Mouse (Mus musculus) gastrocnemius, adult 2 months (tissue): ENCODE results near the gene Tbxas1. TPM values are rescaled to one million over a fixed set of nuclear protein-coding genes. Genes with fewer than 3 reads are reported as not detected.

ENCODE experiments used
- DNase-seq: peaks from one replicate; pipeline ENCODE4 v3.0.0; 2022
- H3K27ac ChIP-seq: fragments of 200-600 bp; 2 replicates; pipeline ENCODE4 v1.8.1; 2022; ENCODE audit warnings: mild to moderate bottlenecking
- H3K4me3 ChIP-seq: fragments of 200-600 bp; 2 replicates; pipeline ENCODE4 v1.8.1; 2022; ENCODE audit warnings: mild to moderate bottlenecking, moderate library complexity
- CTCF ChIP-seq: fragments of 200-600 bp; IDR thresholded peaks from 2 replicates; pipeline ENCODE4 v1.8.1; 2022; ENCODE audit warnings: antibody characterized with exemption, mild to moderate bottlenecking, moderate library complexity
- intact Hi-C: fragments of 180-260 bp; cut with DNase I; formaldehyde crosslinking; loops from one replicate; pipeline ENCODE4 v1.15.1; 2025
- total RNA-seq, 2 experiments: library from RNA; stranded (reverse); gene quantifications; 2 replicates each; pipeline ENCODE4 v1.2.3; 2021

The Tbxas1 gene
- total RNA-seq, 2 experiments from 2014 or later = 0.64 to 0.79 TPM

DNA sequence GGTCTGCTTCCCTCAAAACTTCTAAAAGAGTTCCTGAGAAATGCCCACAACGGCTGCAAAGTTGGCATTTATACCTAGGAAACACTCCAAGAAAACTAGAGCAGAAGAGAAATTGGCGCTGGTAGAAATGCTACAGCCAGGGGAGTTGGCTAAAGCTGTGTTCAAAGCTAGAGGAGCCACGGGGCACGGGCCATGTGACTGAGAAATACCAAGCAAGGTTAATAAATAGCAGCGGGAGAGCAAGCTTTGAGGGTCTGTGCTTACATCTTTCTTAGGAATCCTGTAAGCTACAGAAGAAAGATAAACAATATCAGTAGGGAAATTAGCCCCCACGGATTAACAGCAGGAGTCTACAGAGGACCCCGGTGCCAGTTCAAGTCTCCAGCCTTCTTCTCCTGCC, 107.9 kb downstream of the Tbxas1 start:
- intact Hi-C loops = no loop called here
- H3K27ac ChIP-seq = no peak overlapping the region
- no peak for TF ChIP-seq CTCF
- no peak for DNase-seq
- H3K4me3 ChIP-seq = no peak overlapping the region

DNA sequence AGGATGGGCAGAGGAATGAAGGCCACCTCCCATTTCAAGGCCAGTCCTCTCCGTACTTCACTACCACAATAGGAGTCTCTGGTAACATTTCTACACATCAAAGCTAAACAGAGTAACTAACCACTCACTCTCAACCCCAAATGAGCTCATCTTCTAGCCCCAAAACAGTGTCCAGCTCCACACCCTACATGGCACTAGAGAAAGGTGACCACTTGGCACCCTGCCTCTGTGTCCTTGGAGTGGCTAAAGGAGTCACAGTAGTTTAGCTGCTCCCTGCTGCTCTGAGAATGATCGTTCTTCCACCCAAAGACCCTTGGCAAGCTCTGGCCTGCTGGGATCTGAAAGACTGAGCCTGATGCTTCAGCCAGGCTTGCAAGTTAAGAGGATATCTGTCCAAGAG, 109.4 kb downstream of the Tbxas1 start:
- no peak for TF ChIP-seq CTCF
- intact Hi-C loops = no loop called here
- no peak overlapping the region for H3K4me3 ChIP-seq
- H3K27ac ChIP-seq = no peak overlapping the region
- DNase-seq = no peak

DNA sequence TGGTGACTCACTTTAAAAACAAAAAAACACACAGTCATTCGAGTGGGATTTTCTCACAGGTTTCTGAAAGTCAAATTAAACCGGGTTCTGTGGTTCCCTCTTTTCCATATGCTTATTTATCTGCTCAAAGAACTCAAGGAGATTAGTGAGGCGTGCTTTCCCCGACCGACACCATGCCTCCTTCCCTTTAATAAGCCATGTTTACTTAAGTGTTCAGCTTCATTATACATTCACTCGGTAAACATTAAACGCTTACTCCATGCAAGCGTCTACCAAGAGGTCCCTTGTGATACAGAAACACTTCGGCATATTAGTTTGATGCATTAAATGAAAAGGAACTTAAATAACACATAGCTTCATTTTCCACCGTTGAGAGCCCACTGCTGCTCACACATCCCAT, 111.4 kb downstream of the Tbxas1 start:
- intact Hi-C loops = no loop called here
- Histone ChIP-seq H3K27ac (no peak overlapping the region), H3K4me3 (no peak overlapping the region)
- DNase-seq = no peak
- TF ChIP-seq CTCF = no peak

DNA sequence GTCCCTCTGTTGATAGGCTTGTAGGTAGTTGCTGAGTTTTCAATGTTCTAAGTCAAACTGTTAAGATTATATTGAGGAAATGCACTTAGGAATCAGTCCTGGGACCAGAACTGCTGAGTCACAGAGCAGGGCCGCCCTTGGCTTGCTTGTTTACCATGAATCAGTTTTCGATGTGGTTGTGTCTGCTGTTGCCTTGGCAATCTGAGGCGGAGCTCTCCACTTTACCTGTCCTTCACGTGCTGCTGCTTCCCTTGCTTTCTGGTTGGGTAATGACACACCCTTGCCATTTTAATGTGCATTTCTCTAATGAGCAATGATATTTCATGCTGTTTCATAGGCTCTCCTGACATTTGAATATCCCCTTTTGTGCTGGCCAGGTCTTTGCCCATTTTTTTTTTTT, 116.8 kb downstream of the Tbxas1 start:
- TF ChIP-seq CTCF = no peak
- Histone ChIP-seq H3K4me3 (no peak overlapping the region), H3K27ac (peak overlapping the region; percentile 71)
- intact Hi-C loops = no loop called here
- DNase-seq = peak; percentile 29

DNA sequence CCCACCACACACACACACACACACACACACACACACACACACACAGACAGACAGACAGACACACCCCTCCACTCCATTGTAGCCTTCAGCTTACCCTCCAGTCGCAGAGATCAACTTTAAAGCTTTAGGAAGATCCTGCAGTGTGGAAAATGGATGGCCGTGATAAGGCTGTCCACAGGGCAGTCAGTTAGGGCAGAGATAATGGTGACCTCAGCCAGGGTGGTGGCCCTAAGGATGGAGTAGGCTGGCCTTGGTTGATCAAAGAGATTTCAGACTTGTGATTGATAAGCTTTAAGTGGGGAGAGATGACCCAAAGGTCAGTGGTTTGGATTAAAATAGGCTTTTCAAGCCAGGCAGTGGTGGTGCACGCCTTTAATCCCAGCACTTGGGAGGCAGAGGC, 120.6 kb downstream of the Tbxas1 start:
- intact Hi-C loops = no loop called here

DNA sequence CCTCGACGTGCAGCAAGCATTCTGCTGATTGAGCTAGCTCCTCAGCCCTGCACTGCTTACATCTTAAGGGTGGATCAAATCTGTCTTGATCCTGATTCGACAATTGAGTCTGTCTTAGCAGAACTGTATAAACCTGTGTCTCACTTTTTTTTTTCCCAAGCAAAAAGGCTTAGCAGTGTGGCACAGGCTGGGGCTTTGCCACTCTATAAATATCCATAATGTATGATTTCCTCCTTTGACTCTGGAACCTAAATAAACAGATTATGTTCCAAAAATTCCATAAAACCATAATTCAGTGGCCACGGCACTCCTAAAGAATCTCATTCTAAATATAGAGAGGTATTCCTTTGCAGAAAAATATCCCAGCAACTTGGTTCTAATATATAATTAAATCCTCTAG, 122.6 kb downstream of the Tbxas1 start:
- H3K4me3 ChIP-seq = no peak overlapping the region
- no peak overlapping the region; the same call in 1 of the 2 replicates for H3K27ac ChIP-seq
- TF ChIP-seq CTCF = no peak
- intact Hi-C loops = no loop called here
- no peak for DNase-seq

More for the DNA sequence above, 120.6 kb downstream of the Tbxas1 start:
- no peak for DNase-seq
- no peak overlapping the region for H3K4me3 ChIP-seq
- no peak for TF ChIP-seq CTCF
- no peak overlapping the region for H3K27ac ChIP-seq

DNA sequence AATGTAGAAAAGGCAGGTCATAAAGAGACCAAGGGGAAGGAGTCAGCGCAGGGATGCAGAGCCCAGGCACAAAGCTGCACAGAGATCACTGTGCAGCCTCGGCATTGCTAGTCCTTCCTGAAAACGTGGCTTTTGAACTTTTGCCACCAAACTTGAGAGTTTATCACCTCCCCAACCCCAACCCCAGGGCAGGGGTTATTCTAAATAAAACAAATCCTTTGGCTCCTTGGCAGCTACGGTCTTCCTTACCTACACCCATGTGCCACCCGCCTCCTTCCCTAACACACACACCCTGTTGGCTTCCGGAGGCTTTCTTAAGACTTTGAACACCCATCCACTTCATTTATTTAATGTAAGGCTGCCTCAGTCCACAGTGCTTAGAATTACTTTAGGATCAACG, 127.9 kb downstream of the Tbxas1 start:
- intact Hi-C loops = no loop called here
- TF ChIP-seq CTCF = no peak

DNA sequence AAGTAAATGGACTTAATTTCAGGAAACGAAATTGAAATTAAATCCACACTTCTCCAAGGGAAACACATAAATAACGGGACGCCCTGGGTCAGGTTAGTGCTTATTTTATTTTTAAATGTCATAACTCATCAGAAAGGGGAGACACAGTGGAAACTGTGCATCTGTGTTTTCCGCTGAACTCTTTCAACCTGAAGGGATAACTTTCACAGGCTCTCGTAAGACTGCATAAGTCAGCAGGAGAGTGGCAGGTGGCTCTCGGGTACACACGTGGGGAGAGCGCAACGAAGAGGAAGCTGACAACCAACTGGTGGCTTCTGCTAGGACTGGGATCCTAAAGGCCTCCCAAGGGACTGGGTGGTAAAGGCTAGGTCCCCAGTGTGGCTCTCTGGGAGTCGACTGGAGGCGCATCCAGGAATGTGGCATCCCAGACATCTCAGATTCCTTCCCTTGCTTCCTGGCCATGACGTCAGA, 128.8 kb downstream of the Tbxas1 start:
- H3K4me3 ChIP-seq = no peak overlapping the region
- no peak for TF ChIP-seq CTCF

More for the DNA sequence above, 127.9 kb downstream of the Tbxas1 start:
- H3K27ac ChIP-seq = peak overlapping the region; percentile 70
- no peak overlapping the region for H3K4me3 ChIP-seq
- DNase-seq = no peak

DNA sequence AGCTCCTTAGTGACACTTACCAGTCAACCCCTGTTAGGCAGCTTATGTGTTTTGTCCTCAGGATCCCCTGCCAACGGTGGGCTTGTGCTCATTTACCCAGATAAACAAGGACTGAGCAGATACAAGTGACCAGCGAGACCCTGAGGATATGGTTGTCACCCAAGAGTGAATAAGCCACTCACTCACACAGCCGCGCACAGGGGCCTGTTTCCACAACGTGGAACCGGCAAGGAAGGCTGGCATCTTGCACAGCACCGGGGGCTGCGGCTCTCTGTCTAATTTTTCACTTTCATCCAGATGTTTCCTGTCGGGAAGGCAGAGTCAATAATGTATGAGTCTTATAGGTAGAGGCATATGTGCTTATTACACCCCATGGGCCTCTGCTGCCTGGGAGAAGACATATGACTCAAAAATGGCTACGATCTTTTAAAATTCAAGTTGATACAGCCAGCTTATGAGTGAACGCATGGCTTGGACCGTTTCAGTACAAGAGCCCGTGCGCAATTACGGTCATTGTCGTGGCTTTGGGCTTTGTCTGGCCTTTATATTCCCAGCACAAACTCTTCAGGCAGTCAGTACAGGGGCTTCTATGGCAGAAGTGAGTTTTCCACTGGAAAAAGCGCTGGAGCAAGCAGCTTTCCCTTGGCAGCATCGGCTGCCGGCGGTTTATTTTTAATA, 130.2 kb downstream of the Tbxas1 start:
- Histone ChIP-seq H3K27ac (no peak overlapping the region), H3K4me3 (no peak overlapping the region)
- DNase-seq = no peak
- no peak for TF ChIP-seq CTCF
- intact Hi-C loops = no loop called here

More for the DNA sequence above, 128.8 kb downstream of the Tbxas1 start:
- peak overlapping the region; percentile 70 for H3K27ac ChIP-seq
- intact Hi-C loops = no loop called here
- DNase-seq = peak; percentile 53

DNA sequence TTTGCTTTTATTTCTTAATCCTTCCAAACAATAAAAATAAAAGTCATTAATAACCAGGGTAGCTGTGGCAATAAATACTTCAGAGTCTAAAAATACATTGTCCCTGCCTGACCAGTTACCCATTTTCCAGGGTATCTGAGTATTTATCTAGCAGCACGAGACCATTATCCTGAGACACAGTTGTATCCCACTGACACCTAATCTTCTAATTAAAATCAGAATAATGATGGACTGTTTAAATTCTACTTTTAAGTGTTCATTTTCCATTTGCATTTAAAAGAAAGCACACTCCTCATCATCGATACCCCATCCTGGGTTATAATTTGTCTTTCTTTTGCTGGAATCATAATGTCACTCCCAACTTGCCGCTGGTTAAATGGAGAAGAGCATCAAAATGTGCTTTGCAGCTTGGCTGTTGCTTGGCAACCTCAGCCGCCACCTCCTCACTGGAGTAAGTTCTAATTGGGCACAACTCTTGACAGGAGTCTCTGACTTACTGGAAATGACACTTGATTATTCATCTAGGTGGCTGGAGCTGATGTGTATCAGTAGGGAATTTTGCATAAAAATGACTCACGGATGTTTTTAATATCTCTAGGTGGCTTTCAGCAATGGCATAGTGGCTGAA, 130.9 kb downstream of the Tbxas1 start:
- Histone ChIP-seq H3K27ac (no peak overlapping the region), H3K4me3 (no peak overlapping the region)
- intact Hi-C loops = no loop called here
- TF ChIP-seq CTCF = no peak
- no peak for DNase-seq

DNA sequence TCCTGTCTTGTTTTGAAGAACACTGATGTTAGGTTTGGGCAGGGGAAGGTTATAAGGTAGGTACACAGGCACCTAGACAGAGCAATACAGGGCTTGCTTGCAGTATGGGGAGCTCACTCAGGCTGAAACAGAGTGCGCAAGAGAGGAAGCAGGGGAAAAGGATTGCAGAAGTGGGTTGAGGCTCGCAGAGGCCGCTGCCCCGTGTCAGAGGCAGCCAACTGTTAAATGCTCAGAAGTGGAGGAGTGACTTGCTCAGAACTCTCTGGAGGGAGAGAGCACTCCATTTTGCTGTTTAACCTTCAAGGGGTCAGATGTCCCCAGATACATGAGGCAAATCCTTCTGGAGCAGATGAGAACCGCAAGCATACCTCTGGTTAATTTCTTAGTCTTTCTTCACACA, 132.0 kb downstream of the Tbxas1 start:
- TF ChIP-seq CTCF = no peak
- no peak overlapping the region for H3K27ac ChIP-seq
- no peak for DNase-seq
- H3K4me3 ChIP-seq = no peak overlapping the region
- intact Hi-C loops = no loop called here

DNA sequence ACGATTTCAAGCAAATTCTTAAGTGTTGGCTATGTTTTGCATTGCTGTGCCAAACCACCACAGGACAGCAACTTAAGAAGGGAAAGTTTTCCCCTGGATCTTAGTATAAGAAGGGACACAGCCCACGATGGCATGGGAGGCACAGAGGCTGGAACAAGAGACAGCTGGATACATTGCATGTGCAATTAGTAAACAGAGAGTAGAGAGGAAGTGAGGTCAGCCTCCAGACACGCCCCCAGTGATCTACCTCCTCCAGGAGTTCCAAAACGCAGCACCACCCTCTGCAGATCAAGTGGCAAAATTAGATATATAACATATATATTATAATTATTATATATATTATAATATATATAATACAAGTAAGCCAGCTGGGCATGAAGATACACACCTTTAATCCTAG, 132.9 kb downstream of the Tbxas1 start:
- no peak for TF ChIP-seq CTCF
- no peak for DNase-seq
- Histone ChIP-seq H3K4me3 (no peak overlapping the region), H3K27ac (no peak overlapping the region)
- intact Hi-C loops = no loop called here

DNA sequence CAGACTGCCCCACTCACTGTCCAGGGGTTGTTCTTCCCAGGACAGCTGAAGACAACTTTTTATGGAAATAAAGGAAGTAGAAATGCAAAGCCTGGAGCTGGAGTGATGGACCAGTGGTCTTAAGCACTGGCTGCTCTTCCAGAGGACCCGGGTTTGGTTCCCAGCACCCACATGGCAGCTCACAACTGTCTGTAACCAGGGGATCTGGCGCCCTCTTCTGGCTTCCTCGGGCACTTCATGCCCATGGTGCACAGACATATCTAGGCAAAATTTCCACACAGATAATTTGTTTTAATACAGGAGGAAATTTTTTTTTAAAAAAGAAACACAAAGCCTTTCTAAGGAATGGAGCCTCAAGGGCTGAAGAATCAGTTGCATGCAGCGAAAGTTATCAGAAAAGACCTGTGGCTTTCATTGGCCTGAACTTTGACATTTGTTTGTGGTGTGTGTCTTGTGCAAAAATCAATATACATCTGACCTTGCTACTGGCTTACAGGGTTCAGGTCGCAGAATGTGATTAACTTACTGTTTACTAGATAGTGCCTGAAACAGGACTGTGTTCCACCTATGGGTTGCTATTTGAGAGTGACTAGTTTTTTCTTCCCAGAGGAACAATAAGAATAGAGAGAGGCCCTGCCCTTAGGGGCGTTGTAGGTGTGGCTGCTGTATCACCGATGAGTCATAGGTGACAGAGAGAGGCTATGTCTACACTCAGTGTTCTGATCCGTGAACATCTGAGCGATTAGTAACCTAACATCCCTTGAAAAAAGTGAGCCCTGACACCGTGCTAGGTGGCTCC, 138.0 kb downstream of the Tbxas1 start:
- H3K27ac ChIP-seq = no peak overlapping the region
- intact Hi-C loops = no loop called here

More for the DNA sequence above, 138.0 kb downstream of the Tbxas1 start:
- no peak overlapping the region for H3K4me3 ChIP-seq
- no peak for DNase-seq
- no peak; the same call in 1 of the 2 replicates for TF ChIP-seq CTCF
